Mouse (Mus musculus) kidney, embryonic 15.5 days (tissue): ENCODE results near the gene Btd. TPM values are rescaled to one million over a fixed set of nuclear protein-coding genes. Genes with fewer than 3 reads are reported as not detected.

Source experiments
- ATAC-seq: fragments of 200-750 bp; cut with Nextera tagmentation; replicated peaks from 2 replicates; pipeline ENCODE4 v1.8.0; 2017; ENCODE audit warnings: moderate TSS enrichment; ENCODE audit not compliant: low FRiP score
- H3K27ac ChIP-seq: fragments of 300-500 bp; sonication (generic); 2 replicates; pipeline ENCODE4 v1.5.1; 2015; ENCODE audit warnings: mild to moderate bottlenecking, inconsistent platforms
- H3K27me3 ChIP-seq: fragments of 300-500 bp; sonication (generic); 2 replicates; pipeline ENCODE4 v1.6.1; 2015; ENCODE audit warnings: inconsistent platforms
- H3K36me3 ChIP-seq: fragments of 300-500 bp; sonication (generic); 2 replicates; pipeline ENCODE4 v1.6.1; 2015; ENCODE audit warnings: inconsistent platforms
- H3K4me1 ChIP-seq: fragments of 300-500 bp; sonication (generic); 2 replicates; pipeline ENCODE4 v1.6.1; 2015; ENCODE audit warnings: inconsistent platforms
- H3K4me2 ChIP-seq: fragments of 300-500 bp; sonication (generic); 2 replicates; pipeline ENCODE4 v1.6.1; 2015; ENCODE audit warnings: moderate library complexity, mild to moderate bottlenecking, inconsistent platforms
- H3K4me3 ChIP-seq: fragments of 300-500 bp; sonication (generic); replicated peaks from 2 replicates; pipeline ENCODE4 v1.5.1; 2015; ENCODE audit warnings: mild to moderate bottlenecking, inconsistent platforms
- H3K9ac ChIP-seq: fragments of 300-500 bp; sonication (generic); 2 replicates; pipeline ENCODE4 v1.6.1; 2015; ENCODE audit warnings: mild to moderate bottlenecking, inconsistent platforms
- H3K9me3 ChIP-seq: fragments of 300-500 bp; sonication (generic); replicated peaks from 2 replicates; pipeline ENCODE4 v1.6.1; 2016; ENCODE audit warnings: inconsistent platforms
- WGBS: fragments of 180-500 bp; shearing (Covaris S2); methylation state at CpG from one replicate; pipeline ENCODE4 v1.1.7; 2015; ENCODE audit warnings: mixed read lengths; 5-methylcytosine and 5-hydroxymethylcytosine counted together
- polyA plus RNA-seq: library from polyadenylated mRNA; unstranded; fragments of >200 nt; fragmentation: Nextera tagmentation; extraction: Ambion mirVana; gene quantifications from 2 replicates; pipeline ENCODE4 v1.2.1, GENCODE M21; 2015

Gene Btd
- polyA plus RNA-seq, 1 experiment from 2014 or later: 39.4 TPM

- no peaks in the 10 kb centered on the region for H3K9me3 ChIP-seq
- H3K4me1 ChIP-seq: no peaks in the 10 kb centered on the region
- H3K36me3 ChIP-seq: peaks cover 41% of the 10 kb centered on the region
- no peak overlapping the region for H3K4me2 ChIP-seq
- H3K9ac ChIP-seq: no peak overlapping the region
- H3K27me3 ChIP-seq: no peaks in the 10 kb centered on the region
- no peak overlapping the region for H3K4me3 ChIP-seq
- 85% methylated on average over 3 of the region's 3 CpGs for WGBS
- H3K27ac ChIP-seq: no peak overlapping the region
- no peak for ATAC-seq
Measured at GRCm38 (mm10) chr14:31696985-31697303, 56.1 kb downstream of the Btd start.

GRCm38 (mm10) chr14:31697346-31697745 lies 56.5 kb downstream of the Btd start:
- ATAC-seq: no peak
- no peak overlapping the region for H3K27ac ChIP-seq
- WGBS: 89% methylated on average over 3 of the region's 3 CpGs
- H3K27me3 ChIP-seq: no peaks in the 10 kb centered on the region
- H3K9me3 ChIP-seq: no peaks in the 10 kb centered on the region
- H3K4me3 ChIP-seq: no peak overlapping the region
- H3K9ac ChIP-seq: no peak overlapping the region
- no peak overlapping the region for H3K4me2 ChIP-seq
- H3K36me3 ChIP-seq: peaks cover 43% of the 10 kb centered on the region
- H3K4me1 ChIP-seq: no peaks in the 10 kb centered on the region

- Histone ChIP-seq H3K27me3 (no peaks in the 10 kb centered on the region), H3K4me2 (no peak overlapping the region), H3K9me3 (no peaks in the 10 kb centered on the region), H3K36me3 (peaks cover 47% of the 10 kb centered on the region), H3K4me3 (no peak overlapping the region), H3K9ac (no peak overlapping the region), H3K4me1 (no peaks in the 10 kb centered on the region), H3K27ac (no peak overlapping the region)
- 86% methylated on average over 4 of the region's 4 CpGs for WGBS
- no peak for ATAC-seq
Measured at GRCm38 (mm10) chr14:31697755-31698154, 56.9 kb downstream of the Btd start.

DNA sequence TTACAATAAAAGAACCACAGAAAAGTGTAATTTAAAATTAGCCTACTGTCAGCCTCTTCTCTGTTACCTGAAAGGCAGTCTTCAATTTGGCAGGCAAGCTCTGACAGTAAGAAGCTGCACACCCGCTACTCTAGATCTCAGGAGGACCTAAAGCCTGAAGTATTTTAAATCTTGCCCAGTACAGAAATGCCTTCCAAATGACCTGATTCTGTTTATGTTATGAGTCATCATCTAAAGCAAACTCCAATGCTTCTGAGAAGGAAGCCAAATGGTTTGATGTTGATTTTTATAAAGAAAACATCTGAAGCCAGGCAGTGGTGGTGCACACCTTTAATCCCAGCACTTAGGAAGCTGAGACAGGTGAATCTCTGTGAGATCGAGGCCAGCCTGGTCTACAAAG lies 59.5 kb downstream of the Btd start:
- Histone ChIP-seq H3K9me3 (no peaks in the 10 kb centered on the region), H3K36me3 (peaks cover 71% of the 10 kb centered on the region), H3K4me2 (no peak overlapping the region), H3K27me3 (no peaks in the 10 kb centered on the region), H3K27ac (no peak overlapping the region), H3K4me3 (no peak overlapping the region), H3K4me1 (no peaks in the 10 kb centered on the region), H3K9ac (no peak overlapping the region)
- ATAC-seq: no peak
- 79% methylated on average over 2 of the region's 2 CpGs for WGBS

- no peak overlapping the region for H3K9ac ChIP-seq
- no peaks in the 10 kb centered on the region for H3K9me3 ChIP-seq
- no peak overlapping the region for H3K4me2 ChIP-seq
- peaks cover 59% of the 10 kb centered on the region for H3K36me3 ChIP-seq
- H3K4me1 ChIP-seq: no peaks in the 10 kb centered on the region
- no peaks in the 10 kb centered on the region for H3K27me3 ChIP-seq
- no peak overlapping the region for H3K27ac ChIP-seq
- H3K4me3 ChIP-seq: no peak overlapping the region
- ATAC-seq: no peak
- 85% methylated on average over 1 of the region's 1 CpGs for WGBS
Measured at GRCm38 (mm10) chr14:31709343-31709742, 68.5 kb downstream of the Btd start.

GRCm38 (mm10) chr14:31715669-31716068 lies 74.8 kb downstream of the Btd start:
- Histone ChIP-seq H3K9me3 (no peaks in the 10 kb centered on the region), H3K27me3 (no peaks in the 10 kb centered on the region), H3K36me3 (peaks cover 73% of the 10 kb centered on the region)

DNA sequence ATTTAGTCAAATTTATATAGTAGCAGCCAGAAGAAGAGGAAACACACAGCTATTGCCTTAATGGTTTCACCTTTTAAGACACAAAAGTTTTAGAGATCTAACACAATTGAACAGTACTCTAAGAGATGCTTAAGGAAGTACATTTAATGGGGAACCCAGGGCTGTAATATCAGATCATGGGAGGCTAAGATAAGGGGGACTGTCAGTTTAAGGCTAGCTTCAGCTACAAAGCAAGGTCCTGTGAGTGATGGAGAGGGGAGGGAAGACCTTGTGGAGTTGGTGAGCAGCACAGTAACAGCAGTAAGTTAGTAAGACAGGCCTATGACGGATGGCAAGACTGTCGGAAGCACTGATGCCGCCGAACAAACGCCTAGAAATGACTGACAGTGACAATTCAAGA lies 76.5 kb downstream of the Btd start:
- no peak overlapping the region for H3K27ac ChIP-seq
- no peaks in the 10 kb centered on the region for H3K4me1 ChIP-seq
- no peak for ATAC-seq
- 95% methylated on average over 5 of the region's 5 CpGs for whole genome bisulfite sequencing
- no peaks in the 10 kb centered on the region for H3K27me3 ChIP-seq
- no peaks in the 10 kb centered on the region for H3K9me3 ChIP-seq
- no peak overlapping the region for H3K4me2 ChIP-seq
- H3K4me3 ChIP-seq: no peak overlapping the region
- no peak overlapping the region for H3K9ac ChIP-seq
- peaks cover 74% of the 10 kb centered on the region for H3K36me3 ChIP-seq

More at GRCm38 (mm10) chr14:31715669-31716068, 74.8 kb downstream of the Btd start:
- H3K4me1 ChIP-seq: no peaks in the 10 kb centered on the region
- no peak for ATAC-seq
- H3K27ac ChIP-seq: no peak overlapping the region
- H3K9ac ChIP-seq: no peak overlapping the region
- no peak overlapping the region for H3K4me3 ChIP-seq
- no peak overlapping the region for H3K4me2 ChIP-seq

Other genes with a start within 250 kb of the Btd start
- 30.2 and 33.1 TPM in 2 replicates for gene Sh3bp5, start 204.9 kb upstream of the Btd start, polyA plus RNA-seq
- gene Eaf1, start 146.6 kb upstream of the Btd start, polyA plus RNA-seq: 23.8 and 25.7 TPM in 2 replicates
- 58.4 and 63.5 TPM in 2 replicates for gene Mettl6, start 146.0 kb upstream of the Btd start, polyA plus RNA-seq
- 2.5 and 2.8 TPM in 2 replicates for gene Colq, start 49.7 kb upstream of the Btd start, polyA plus RNA-seq
- gene Gm49387, start 150 bp upstream of the Btd start, polyA plus RNA-seq: 2.7 and 3.2 TPM in 2 replicates
- 20.3 and 24.4 TPM in 2 replicates for gene Hacl1, start 258 bp downstream of the Btd start, polyA plus RNA-seq
- 7.3 and 8.4 TPM in 2 replicates for gene Ankrd28, start 189.6 kb downstream of the Btd start, polyA plus RNA-seq